Mouse (Mus musculus): ENCODE measurements around the gene Uchl1.

Gene Uchl1

DNA sequence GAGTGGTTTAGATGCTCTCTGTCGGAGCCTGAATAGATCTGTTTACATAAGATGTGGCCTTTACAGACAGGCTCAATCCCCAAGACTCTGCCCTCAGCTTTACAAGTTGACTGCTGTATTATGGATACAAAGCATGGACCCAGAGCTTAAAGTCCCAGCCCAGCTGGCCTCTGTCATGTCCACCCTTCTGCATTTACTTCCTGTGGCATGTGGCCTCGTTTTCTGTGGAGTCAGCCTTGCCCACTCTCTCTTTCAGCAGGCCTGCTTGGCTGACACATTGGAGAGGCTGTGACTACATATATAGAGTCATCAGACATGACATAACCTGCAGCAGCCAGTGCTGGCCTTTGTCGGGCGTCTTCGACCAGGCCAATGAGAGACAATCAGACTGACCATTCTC lies 32.0 kb downstream of the Uchl1 start:
- no peak for DNase-seq (ENCODE audit: low spot score in 2 of 2)

DNA sequence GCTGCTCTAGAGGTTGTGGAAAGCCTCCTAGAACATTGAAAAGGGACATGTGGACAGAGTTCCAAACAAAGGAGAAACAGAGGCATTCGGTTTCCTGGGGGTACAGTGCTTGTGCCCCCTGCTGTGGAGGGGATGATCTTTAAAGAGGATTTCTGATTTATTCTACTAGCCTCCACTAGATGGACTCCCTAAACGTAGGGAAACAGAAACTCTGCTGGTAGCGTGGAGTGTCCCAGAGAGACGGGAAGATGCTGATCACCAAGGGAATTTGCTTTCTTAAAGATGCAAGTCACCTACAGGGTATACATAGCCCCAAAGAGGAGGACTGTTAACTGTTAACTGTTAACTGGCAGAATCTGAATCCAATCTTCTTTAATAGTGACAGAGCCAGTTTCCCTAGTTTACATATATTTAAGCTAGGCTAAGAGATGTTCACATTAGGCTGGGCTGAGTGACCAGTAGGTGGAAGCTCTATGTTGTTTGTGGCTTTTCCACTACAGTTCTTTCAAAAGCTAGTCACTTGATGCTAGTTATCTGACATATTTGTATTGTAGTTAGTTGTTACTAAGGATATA lies 34.6 kb downstream of the Uchl1 start:
- no peak for DNase-seq (ENCODE audit: low spot score in 2 of 2)

DNA sequence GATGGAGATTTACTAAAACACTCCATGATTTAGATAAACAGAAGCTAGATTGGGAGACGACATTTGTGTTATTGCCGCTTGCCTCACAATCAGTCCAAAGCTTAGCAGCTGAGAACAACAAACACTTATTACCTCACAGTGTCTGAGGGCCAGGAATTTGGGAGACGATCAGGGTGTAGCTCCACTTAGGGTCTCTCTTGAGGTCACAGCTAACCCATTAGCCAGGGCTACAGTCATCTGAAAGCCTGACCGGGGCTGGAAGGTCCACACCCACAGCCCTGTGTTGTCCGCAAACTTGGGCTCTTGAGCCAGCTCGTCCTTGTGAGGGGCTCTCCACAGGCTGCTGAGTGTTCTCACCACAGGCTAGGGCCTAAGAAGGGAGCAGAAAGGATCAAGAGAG lies 36.9 kb downstream of the Uchl1 start:
- no peak for DNase-seq (ENCODE audit: low spot score in 2 of 2)

DNA sequence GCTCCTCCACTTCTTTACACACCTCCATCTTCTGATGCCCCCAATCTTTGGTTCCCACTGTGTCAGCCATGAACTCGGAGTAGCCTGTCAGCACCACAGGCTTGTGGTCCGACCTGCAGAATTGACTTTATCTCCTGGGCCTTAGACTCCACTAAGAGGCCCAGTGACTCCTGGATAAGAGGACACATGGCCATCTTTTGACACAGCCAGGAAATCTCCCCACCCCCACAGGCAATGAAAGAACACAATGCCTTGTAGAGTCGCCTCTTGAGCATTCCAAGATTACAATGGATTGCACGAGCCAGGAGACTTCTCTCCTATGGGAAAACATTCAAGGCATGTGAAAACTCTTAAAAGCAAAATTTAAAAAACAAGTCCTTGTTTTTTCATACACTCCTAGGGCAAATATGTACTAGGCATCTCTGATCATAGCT lies 39.6 kb downstream of the Uchl1 start:
- no peak for DNase-seq (ENCODE audit: low spot score in 2 of 2)

DNA sequence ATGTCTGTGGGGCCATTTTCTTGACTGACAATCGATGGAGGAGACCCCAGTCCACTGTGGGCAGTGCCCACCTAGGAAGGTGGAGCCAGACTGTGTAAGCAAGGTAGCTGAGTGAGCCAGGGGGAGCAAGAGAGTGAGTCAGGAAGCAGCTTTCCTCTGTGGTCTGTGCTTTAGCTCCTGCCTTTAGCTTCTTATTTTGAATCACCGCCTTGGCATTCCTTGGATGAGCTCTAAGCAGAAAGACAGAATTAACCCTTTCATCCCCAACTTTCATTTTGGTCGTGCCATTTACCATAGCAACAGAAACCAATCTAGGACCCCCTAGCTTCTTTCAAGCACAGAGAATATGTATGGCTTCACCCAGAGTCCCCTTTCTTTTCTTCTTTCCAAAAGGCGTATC lies 42.0 kb downstream of the Uchl1 start:
- DNase-seq (ENCODE audit: low spot score in 2 of 2) = no peak

DNA sequence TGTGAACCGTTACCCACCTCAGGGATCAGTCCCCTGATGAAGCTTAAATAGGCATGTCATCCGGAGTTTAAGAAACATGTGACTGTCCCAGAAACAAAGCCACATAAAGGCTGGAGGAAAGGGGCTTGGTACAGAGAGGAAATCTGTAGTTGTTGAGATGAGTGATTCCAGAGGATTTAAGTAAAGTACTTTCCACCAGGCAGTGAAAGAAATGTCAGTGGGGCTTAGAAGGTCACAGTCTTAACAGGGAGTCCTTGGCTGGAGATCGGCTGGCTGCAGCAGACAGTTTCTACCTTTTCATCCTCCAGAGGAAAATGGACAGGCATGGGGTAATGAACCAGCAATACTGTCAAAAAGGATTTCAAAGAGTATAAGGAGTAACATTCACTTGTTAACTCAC lies 42.5 kb downstream of the Uchl1 start:
- DNase-seq (ENCODE audit: low spot score in 2 of 2) = no peak

DNA sequence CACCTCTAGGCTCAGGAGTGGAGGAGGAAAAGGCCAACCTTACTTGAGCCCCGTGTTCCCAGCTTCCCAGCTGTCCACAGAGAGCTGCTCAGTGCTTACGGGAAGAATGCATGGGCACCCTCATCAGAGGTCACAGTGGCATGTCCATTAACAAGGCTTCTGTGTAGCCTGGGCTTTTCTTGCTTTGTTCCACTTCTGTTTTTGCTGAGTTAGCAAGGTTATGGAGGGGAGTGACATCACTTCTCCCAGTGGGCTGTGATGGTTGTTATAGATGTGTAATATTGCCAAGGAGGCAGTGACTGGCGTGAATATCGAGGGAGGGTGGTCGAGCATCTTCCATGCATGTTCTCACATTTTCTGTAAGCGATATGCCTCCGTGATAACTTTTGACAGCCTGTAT lies 43.0 kb downstream of the Uchl1 start:
- no peak for DNase-seq (ENCODE audit: low spot score in 2 of 2)

DNA sequence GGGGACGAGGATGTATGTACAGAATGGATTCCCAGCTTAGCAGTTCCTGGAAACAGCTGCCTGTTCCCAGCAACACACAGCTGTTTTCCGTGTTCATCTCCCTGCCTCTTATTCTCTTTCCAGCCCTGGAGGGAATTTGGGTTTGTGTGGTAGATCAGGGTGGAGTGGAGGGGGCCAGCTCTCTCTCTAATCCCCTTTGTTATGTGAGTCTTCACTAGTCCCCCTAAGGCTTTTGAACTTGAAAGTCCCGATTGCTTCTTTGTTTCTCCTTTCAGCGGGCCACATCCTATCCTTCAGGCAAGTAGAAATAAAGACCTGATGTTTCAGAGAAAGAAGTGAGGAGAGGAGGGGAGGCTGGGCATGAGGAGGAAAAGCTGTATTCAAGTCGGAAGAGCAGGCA lies 45.0 kb downstream of the Uchl1 start:
- DNase-seq (ENCODE audit: low spot score in 2 of 2) = no peak

DNA sequence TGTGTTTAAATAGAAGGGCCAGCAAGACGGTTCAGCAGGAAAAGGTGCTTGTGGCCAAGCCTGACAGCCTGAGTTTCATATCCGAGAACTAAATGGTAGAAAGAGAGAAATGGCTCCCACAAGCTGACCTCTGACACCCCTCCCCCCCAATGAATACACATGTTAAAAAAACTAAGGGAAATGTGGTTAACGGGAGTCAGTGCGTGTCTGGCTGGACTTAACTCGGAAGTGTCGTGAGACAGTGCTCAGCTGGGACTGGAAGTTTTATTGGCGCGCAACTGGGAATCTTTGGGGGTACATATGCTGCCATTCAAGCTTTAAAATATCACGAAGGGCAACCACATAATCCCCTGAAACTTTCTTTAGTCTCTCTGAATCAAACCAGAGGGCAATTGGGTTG lies 46.7 kb downstream of the Uchl1 start:
- no peak for DNase-seq (ENCODE audit: low spot score in 2 of 2)

DNA sequence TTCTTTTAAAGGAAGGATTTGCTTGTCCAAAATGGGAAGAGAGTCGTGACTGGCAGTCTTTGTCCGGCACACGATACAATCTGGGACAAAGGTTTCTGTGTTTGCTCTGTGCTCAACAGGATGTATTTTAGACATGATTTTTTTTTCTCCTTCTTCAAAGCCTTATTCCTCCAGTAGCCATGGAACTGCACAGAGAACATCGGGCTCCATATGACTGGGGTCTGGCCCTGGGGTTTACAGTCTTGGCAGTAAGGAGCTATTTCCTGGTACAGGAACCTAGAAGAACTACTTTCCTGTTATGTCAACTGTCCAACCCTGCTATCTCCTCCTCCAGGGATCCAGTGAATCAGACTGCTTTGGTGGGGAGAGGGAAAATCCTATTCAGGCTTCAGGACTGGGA lies 47.1 kb downstream of the Uchl1 start:
- DNase-seq (ENCODE audit: low spot score in 2 of 2) = no peak

DNA sequence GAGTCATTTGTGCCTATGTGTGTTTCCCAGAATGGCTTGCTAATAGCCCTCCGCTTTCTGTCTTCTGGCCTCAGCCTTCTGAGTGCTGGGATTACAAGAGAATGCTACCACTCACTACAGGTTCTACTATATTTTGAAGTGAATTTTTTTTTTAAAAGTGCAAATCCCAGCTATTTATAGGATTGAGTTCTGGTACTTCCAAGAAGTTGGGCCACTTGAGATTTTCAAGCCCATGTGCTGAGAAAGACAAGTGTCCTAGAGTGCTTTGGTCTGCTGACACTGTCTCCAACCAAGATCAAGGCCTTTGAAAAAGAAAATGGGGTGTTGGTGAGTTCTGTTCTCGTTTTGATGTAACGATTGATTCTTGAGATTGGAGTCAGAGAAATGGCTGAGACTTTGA lies 47.7 kb downstream of the Uchl1 start:
- no peak for DNase-seq (ENCODE audit: low spot score in 2 of 2)

DNA sequence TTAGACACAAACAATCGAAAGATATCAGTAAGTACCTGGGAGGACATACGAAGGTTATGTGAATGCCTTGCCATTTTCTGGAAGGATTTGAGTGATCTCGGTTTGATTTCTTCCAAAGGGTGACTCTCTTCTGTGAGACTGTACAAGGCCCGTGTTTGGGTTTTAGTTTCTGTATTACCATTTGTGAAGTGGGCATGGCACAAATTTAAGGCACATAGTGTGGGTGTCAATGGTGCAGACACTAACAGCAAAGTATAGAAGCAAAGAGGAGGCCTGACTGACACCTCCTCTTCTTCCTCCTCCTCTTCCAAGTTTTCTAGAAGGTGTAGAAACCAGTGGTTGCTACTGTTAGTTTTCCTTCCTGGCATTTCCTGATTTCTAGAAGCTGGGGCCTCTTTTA lies 53.4 kb downstream of the Uchl1 start:
- DNase-seq (ENCODE audit: low spot score in 2 of 2) = no peak

DNA sequence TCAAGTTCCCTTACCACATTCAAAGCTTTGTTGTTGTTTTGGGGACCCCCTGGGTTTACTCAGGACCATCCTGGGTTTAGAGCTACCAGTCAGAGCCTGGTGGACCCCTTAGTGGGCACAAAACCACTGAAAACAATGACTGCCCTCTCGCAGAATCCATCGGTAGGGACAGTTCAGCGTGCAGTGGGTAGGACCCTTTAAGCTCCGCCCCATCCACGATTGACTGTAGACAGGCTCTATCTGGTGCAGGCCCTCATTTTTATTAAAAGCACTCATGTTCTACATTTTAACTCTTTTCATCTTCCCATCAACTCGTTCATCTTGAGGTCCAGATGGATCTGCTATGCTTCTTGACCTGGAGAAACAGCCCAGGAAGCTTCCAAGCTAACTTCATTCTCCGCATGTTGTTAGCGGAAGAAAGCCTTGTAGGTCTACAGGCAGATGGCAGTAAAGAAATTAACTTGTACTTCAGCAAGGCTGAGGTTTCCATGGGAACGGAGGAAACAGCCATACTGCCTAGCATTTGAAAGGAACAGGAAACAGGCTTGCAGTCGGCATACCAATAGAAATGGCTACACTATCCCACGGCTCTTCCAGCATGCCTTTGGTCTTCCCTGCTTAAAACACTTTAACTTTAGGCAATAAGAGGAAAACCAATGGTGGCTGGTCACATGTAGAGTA lies 54.9 kb downstream of the Uchl1 start:
- DNase-seq (ENCODE audit: low spot score in 2 of 2) = no peak

DNA sequence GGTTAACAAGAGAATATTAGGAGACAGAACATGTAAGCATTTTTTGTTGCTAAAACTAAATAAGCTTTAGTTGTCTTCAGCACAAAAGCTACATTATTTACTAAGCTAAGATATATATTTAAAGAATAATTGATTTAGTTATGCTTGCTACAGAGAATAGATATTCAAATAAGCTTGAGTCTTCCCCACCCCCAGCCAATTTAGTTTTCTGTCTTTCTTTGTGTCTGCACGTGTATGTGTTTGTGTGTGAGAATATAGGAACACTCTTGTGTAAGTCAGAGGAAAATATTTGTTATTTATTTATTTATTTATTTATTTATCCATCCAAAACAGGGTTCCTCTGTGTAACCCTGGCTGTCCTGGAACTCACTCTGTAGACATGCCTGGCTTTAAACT lies 55.4 kb downstream of the Uchl1 start:
- no peak for DNase-seq (ENCODE audit: low spot score in 2 of 2)

DNA sequence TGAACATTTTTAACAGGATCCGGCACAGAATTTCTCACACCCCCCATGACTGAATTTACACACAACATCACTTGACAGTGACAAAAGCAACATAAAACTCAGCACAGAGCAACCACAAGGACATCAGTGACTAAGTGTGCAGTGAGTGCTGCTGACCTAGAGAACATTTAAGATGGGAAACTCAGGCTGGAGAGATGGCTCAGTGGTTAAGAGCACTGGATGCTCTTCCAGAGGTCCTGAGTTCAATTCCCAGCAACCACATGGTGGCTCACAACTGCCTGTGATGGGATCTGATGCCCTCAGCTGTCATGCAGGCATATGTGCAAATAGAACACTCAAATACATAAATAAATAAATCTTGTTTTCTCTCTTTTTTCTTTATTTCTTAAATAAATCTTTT lies 57.7 kb downstream of the Uchl1 start:
- DNase-seq (ENCODE audit: low spot score in 2 of 2) = no peak
